Mouse (Mus musculus) mouse embryonic stem cell (cell line): ENCODE results near the gene Hmox1.

Source experiments
- in situ Hi-C, 2 experiments: fragments of 300-500 bp; cut with MboI; formaldehyde crosslinking; loops; 1 replicate in 1 of 2; 3 replicates in 1 of 2; pipeline ENCODE4 v1.14.3; 2019 to 2020; ENCODE audit warnings: low sequenced_read_pairs in 2 of 2, low pct_unique_long_range_greater_than_20kb in 1 of 2, mixed read lengths in 1 of 2; ENCODE audit not compliant: unreplicated experiment in 1 of 2

The Hmox1 gene

GRCm38 (mm10) chr8:75084382-75085064, 8.9 kb upstream of the Hmox1 start:
- in situ Hi-C loops = no loop called here

DNA sequence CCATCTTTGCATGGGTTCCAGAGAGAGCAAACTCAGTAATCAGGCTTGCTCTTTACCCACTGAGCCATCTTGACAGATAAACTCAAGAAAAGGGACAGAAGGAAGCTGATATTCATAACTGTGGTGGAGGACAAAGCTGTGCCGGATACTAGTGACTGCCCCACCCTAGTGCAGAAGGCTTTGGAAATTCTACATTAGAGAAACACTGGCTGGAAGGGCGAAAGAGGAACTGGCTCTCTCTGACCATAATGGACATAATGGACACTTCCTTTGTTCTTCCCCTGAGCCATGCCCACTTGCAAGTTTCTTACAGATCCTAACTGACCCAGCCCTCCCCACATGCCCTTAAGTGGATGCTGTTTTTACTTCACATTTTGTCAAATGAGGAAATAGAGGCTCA, 7.4 kb upstream of the Hmox1 start:
- in situ Hi-C loops = no loop called here

DNA sequence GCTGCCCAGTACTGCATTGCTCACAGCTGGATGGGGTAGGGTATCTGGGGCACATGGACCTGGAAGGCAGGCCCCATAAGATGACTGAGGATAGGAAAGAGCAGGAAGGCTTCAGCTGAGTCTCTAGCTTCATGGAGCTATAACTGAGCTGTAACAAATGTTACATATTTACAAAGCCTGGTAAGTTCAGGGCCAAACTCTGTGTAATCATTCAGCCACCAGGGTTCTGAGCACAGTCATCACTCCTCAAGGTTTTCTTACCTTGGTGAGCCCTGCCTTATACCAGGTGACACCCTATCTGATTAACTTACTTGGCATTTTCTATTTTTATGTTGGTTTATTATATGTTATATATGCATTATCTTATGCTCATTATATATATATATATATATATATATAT, 6.3 kb upstream of the Hmox1 start:
- in situ Hi-C loops = no loop called here

GRCm38 (mm10) chr8:75088989-75089881, 4.2 kb upstream of the Hmox1 start:
- in situ Hi-C loops = no loop called here

DNA sequence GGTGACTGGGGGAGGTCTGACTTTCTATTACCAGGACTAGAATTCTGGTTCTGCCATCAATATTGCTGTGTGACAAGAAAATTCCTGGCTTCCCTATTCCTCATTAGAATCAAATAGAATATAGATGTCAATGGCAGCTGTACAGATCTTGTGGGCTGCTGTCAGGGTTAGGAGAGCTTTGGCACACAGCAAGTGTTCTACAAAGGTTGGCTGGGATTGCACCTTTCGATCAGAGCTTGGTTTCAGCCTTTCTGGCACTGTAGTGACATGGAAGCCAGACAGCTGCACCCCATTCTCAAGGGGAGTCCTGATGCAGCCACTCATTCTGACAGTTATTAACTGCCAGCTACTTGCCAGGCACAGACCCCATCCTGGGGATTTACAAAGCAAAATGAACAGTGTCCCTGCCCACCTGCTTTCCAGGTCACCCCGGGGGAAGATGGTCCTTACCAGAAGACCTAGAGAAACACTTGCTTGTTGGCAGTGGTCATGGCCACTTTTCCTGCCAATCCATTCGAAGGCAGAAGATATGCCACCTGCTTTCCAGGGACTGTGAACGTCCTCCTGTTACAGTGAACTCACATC, 2.5 kb upstream of the Hmox1 start:
- in situ Hi-C loops = no loop called here

- in situ Hi-C loops = no loop called here
These were observed 9.5 kb downstream of the Hmox1 start for GRCm38 (mm10) chr8:75102956-75103355.

- in situ Hi-C loops = no loop called here
These were observed 10.0 kb downstream of the Hmox1 start for GRCm38 (mm10) chr8:75103376-75103878.

DNA sequence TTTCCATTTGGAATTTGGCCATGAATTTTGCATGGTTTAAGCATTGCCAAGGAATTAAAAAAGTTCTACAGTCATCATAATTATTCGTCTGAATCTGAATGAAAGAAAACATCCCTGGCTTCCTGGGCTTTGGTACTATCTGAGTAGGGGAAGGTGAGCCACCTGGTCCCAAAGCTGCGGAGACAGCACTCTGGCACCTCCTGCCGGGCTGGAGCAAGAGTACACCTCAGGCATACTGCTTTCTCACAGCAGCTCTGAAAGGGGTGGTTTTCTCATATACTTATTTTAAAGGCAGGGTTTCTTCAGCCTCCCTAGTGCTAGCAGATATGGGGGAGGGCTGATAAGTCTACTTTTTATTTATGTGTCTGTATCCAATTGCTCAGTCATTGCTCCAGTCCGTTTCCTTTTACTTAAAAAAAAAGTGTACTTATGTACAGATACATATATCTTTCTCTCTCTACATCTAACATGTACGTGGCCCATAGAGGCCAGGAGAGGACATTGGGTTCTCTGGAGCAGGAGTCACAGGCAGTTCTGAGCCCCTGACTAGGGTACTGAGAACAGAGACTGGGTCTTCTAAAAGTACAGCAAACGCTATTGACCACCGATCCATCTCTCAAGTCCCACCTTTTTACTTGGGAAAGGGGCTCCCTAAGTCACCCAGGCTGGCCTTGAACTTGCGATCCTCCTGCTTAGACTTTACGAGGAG, 15.3 kb downstream of the Hmox1 start:
- in situ Hi-C loops = no loop called here

- in situ Hi-C loops = no loop called here
These were observed 16.0 kb downstream of the Hmox1 start, which contains the start of gene Mcm5 for GRCm38 (mm10) chr8:75109236-75109967. Gene Mcm5 (plus strand): TSS chr8:75109569.

DNA sequence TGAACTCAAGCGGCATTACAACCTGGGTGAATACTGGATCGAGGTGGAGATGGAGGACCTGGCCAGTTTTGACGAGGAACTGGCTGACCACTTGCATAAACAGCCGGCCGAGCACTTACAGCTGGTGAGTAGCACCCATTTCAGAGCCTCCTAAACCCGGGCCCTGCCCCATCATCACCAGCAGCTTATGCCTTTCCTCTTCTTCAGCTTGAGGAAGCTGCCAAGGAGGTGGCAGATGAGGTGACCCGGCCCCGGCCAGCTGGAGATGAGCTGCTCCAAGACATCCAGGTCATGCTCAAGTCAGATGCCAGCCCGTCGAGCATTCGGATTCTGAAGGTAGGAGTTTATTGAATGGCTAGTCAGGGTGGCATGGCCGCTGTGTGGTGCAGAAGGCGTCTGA, 16.7 kb downstream of the Hmox1 start:
- in situ Hi-C loops = no loop called here

DNA sequence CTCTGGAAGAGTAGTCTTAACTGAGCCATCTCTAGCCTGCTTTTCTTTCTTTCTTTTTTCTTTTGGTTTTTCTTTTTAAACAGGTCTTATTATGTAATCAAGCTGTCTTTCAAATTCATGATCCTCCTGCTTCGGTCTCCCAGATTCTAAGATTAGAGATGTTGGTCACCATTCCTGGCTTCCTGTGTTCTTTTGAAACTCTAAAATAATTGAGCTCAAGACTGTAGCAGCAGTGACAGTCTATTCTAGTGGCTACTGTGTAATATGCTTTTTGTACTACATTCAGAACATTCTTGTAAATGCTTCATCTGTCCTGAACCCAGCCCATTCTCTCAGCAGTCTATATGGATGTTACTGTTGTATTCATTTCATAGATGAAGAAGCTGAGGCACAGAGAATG, 25.1 kb downstream of the Hmox1 start:
- in situ Hi-C loops = no loop called here

- in situ Hi-C loops = no loop called here
These were observed 25.9 kb downstream of the Hmox1 start for GRCm38 (mm10) chr8:75119287-75119686.

GRCm38 (mm10) chr8:75119747-75120146, 26.3 kb downstream of the Hmox1 start:
- in situ Hi-C loops = no loop called here

GRCm38 (mm10) chr8:75127406-75127805, 34.0 kb downstream of the Hmox1 start:
- in situ Hi-C loops = no loop called here

DNA sequence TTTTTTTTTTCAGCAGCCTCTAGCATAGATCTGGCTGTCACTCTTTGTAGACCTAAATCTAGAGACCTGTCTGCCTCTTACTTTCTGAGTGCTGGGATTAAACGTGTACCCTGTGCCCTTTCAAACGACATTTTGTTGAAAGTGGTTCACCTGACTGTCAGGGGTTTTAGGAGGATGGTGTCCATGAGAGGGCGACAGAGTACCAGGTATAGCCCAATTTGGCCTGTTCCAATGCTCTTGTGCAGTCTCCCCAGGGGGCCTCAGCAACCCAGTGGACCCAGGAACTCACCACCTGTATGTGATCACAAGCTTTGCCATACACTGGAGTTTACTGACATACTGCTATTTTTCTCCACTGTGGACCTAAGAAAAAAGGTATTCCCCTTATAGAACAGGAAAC, 39.1 kb downstream of the Hmox1 start:
- in situ Hi-C loops = no loop called here

DNA sequence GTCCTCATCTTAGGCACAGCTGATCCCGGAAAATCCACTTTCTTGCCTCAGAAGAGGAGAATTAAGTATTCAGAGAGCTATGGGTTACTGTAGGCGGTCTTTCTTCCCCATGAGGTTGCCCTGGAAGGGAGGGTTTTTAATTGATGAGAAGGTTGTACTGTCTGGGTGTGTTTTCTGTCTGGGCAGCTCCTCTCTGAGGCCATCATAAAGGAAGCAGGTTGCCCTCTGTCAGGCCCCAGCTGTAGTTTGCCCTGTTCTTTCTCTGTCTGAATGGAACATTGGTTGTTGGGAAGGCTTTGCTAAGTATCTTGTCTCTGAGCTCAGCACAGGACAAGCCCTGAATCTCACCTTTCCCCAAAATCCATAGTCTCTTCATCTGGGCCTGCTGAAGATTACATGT, 40.0 kb downstream of the Hmox1 start:
- in situ Hi-C loops = no loop called here

DNA sequence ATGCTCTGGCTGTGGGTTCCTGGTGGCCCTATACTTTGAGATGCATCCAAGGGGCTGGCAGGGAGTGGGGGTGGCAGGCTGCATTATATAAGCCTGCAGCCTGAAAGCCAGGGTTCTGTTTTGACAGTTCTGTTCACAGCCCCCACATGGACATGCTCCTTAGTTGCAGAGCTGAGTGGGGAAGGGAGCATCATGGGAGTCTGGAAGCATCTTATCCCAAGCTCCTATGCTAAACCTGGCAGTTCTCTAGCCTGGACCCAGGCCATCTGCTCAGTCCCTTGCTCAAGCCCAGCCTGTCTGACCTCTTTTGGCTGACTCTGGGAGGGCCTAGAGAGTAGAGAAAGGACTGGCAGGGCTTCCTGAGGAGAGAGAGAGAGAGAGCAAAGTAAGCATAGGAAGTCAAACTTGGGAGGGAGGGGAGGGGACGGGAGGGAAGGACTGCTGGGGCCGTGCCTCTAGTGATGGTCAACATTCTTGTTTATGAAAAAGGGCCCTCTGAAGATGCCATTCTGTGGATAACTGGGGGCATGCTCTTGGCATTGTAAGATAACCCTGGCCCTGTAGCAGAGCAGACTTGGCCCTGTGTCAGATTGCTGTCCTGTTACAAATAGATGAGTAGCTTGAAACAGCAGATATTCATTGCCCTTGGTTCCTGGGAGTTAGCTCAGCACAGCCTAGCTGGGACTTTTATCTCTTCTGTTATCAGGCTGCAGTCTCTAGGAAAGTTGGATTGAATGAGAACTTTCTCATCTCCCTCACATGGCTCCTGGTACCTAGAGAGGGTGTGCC, 41.4 kb downstream of the Hmox1 start:
- in situ Hi-C loops = no loop called here
